Mouse (Mus musculus) kidney, adult 2 months (tissue): ENCODE measurements around the gene Ttc25. TPM values are rescaled to one million over a fixed set of nuclear protein-coding genes. Genes with fewer than 3 reads are reported as not detected.

Experiments
- DNase-seq: peaks from one replicate; pipeline ENCODE4 v3.0.0; 2021
- H3K27ac ChIP-seq: fragments of 200-500 bp; 2 replicates; pipeline ENCODE4 v1.5.1; 2012; ENCODE audit warnings: low read depth, low read length, control low read depth, inconsistent platforms; ENCODE audit not compliant: insufficient read depth
- H3K27me3 ChIP-seq: fragments of 200-500 bp; replicated peaks from 2 replicates; pipeline ENCODE4 v1.6.1; 2012; ENCODE audit warnings: mild to moderate bottlenecking, moderate library complexity, low read length, inconsistent platforms; ENCODE audit not compliant: control insufficient read depth, insufficient read depth
- H3K36me3 ChIP-seq: fragments of 200-500 bp; 2 replicates; pipeline ENCODE4 v1.6.1; 2012; ENCODE audit warnings: mild to moderate bottlenecking, moderate library complexity, low read length, inconsistent platforms; ENCODE audit not compliant: control insufficient read depth, insufficient read depth
- H3K4me1 ChIP-seq: fragments of 200-500 bp; 2 replicates; pipeline ENCODE4 v1.6.1; 2011; ENCODE audit warnings: low read length; ENCODE audit not compliant: control insufficient read depth, insufficient read depth
- H3K4me3 ChIP-seq: fragments of 200-500 bp; 2 replicates; pipeline ENCODE4 v1.5.1; 2011; ENCODE audit warnings: mild to moderate bottlenecking, low read depth, low read length, control low read depth; ENCODE audit not compliant: insufficient read depth
- CTCF ChIP-seq: fragments of 200-500 bp; conservative IDR thresholded peaks from 2 replicates; pipeline ENCODE4 v1.5.1; 2011; ENCODE audit warnings: low read depth, mild to moderate bottlenecking, control low read depth, low read length, moderate library complexity, mixed read lengths; ENCODE audit not compliant: insufficient read depth, insufficient read length
- POLR2A ChIP-seq: fragments of 200-500 bp; IDR thresholded peaks from one replicate; pipeline ENCODE4 v1.6.1; 2011; ENCODE audit warnings: low read depth, low read length, control low read depth
- WGBS: fragments of 180-500 bp; shearing (Covaris S2); methylation state at CpG from one replicate; pipeline ENCODE4 v1.1.7; 2018; 5-methylcytosine and 5-hydroxymethylcytosine counted together
- polyA plus RNA-seq: library from polyadenylated mRNA; depleted of rRNA; stranded (reverse); fragments of >200 nt; gene quantifications from 2 replicates; pipeline ENCODE4 v1.2.3, GENCODE M21; 2012

Ttc25 gene
- polyA plus RNA-seq, 1 experiment: 1.4 TPM

GRCm38 (mm10) chr11:100510556-100510955 is 34.9 kb upstream of the Ttc25 start:
- Histone ChIP-seq H3K36me3 (peaks cover 2% of the 10 kb centered on the region; the same call in 1 of the 2 replicates), H3K27ac (no peak overlapping the region), H3K4me1 (peaks cover 3% of the 10 kb centered on the region; the same call in 1 of the 2 replicates), H3K27me3 (no peaks in the 10 kb centered on the region), H3K4me3 (no peak overlapping the region)
- TF ChIP-seq CTCF (no peak), POLR2A (no peak)
- 95% methylated on average over 2 of the region's 2 CpGs for WGBS
- DNase-seq: no peak

DNA sequence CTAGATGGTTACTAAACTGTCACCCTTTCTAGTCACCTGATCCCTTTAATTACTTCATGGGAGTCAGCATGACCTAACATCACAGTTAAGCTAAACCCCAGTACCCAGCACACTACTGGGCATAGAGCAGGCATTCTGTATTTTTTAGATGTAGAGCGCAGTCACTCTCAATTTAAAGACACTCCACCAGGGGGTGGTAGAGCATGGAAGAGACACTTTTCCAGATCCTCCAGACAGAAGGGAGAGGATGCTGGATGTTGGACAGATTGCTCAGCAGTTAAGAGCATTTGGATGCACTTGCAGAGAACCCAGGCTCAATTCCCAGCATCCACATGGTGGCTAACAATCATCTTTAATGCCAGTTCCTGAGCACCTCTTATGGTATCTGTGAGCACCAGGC is 33.0 kb upstream of the Ttc25 start:
- no peak overlapping the region for H3K27ac ChIP-seq
- 82% methylated on average over 1 of the region's 1 CpGs for WGBS
- DNase-seq: peak; percentile 53
- no peak overlapping the region for H3K4me3 ChIP-seq
- H3K36me3 ChIP-seq: peaks cover 4% of the 10 kb centered on the region; the same call in 1 of the 2 replicates
- peaks cover 6% of the 10 kb centered on the region; the same call in 1 of the 2 replicates for H3K4me1 ChIP-seq
- no peaks in the 10 kb centered on the region for H3K27me3 ChIP-seq
- no peak for TF ChIP-seq POLR2A
- TF ChIP-seq CTCF: peak; percentile 40

- no peak for DNase-seq
- H3K27me3 ChIP-seq: no peaks in the 10 kb centered on the region
- 80% methylated on average over 10 of the region's 10 CpGs for WGBS
- H3K4me1 ChIP-seq: peaks cover 10% of the 10 kb centered on the region; the same call in 1 of the 2 replicates
- no peak overlapping the region for H3K27ac ChIP-seq
- no peak overlapping the region for H3K4me3 ChIP-seq
- TF ChIP-seq CTCF: no peak
- TF ChIP-seq POLR2A: no peak
- peaks cover 4% of the 10 kb centered on the region; the same call in 1 of the 2 replicates for H3K36me3 ChIP-seq
Measured at GRCm38 (mm10) chr11:100513716-100514115, 31.7 kb upstream of the Ttc25 start.

- TF ChIP-seq CTCF: no peak
- peak; percentile 88 for DNase-seq
- peaks cover 4% of the 10 kb centered on the region; the same call in 1 of the 2 replicates for H3K36me3 ChIP-seq
- no peak overlapping the region for H3K27ac ChIP-seq
- WGBS: 42% methylated on average over 9 of the region's 9 CpGs
- H3K4me1 ChIP-seq: peaks cover 17% of the 10 kb centered on the region
- H3K4me3 ChIP-seq: no peak overlapping the region
- no peaks in the 10 kb centered on the region for H3K27me3 ChIP-seq
Measured at GRCm38 (mm10) chr11:100515061-100515460, 30.3 kb upstream of the Ttc25 start.

DNA sequence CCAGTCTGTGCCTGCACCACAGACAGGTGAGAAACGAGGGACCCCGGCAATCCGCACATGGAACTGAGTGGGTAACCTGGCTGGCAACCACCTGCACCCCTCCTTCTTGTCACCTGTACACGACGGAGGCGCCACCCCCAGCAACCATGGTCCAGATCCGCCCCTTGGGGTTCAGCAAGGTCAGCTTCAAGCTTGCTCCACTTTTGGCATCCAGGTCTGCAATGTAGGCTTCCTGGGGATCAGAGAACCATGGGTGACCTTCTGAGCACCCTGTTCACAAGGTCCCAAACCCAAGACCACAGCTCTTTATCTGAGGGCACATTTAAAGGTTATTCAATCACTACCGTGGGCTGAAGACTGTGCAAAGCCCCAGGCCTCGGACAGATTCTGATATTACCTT is 29.6 kb upstream of the Ttc25 start:
- 81% methylated on average over 9 of the region's 9 CpGs for WGBS
- peak; percentile 40 for DNase-seq

GRCm38 (mm10) chr11:100516291-100516690 is 29.1 kb upstream of the Ttc25 start:
- H3K27me3 ChIP-seq: no peaks in the 10 kb centered on the region
- peaks cover 4% of the 10 kb centered on the region; the same call in 1 of the 2 replicates for H3K36me3 ChIP-seq
- 67% methylated on average over 9 of the region's 9 CpGs for WGBS
- no peak overlapping the region for H3K4me3 ChIP-seq
- no peak overlapping the region for H3K27ac ChIP-seq
- peak; percentile 21 for DNase-seq
- H3K4me1 ChIP-seq: peaks cover 26% of the 10 kb centered on the region
- TF ChIP-seq POLR2A: no peak
- TF ChIP-seq CTCF: no peak

More for the DNA sequence above, 29.6 kb upstream of the Ttc25 start:
- Histone ChIP-seq H3K4me3 (no peak overlapping the region), H3K27me3 (no peaks in the 10 kb centered on the region), H3K4me1 (peaks cover 22% of the 10 kb centered on the region), H3K27ac (no peak overlapping the region), H3K36me3 (peaks cover 4% of the 10 kb centered on the region; the same call in 1 of the 2 replicates)
- TF ChIP-seq POLR2A: no peak
- no peak for TF ChIP-seq CTCF

DNA sequence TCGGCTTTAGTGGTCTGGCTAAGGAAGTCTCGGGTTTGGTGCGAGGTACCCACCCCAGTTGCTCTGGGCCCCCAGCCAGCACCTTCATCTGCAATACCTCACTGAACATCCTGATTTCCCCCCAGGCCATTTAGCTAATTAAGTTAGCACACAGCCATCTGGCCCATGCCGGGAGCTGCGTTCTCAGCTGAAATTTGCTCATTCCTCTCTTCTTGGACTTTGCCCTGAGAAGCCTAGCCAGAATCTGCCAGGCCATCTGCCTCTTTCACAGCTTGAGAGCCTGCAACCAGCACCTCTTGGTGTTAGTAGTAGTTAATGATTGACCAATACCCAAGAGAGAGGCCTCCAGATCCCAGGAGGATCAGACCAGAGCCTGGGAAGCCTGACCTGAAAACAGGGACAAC is 27.2 kb upstream of the Ttc25 start:
- H3K4me3 ChIP-seq: no peak overlapping the region
- WGBS: 20% methylated on average over 5 of the region's 5 CpGs
- DNase-seq: peak; percentile 95
- TF ChIP-seq POLR2A (no peak), CTCF (no peak)
- peaks cover 4% of the 10 kb centered on the region for H3K36me3 ChIP-seq
- H3K27me3 ChIP-seq: no peaks in the 10 kb centered on the region
- peak overlapping the region; percentile 10; the same call in 1 of the 2 replicates for H3K27ac ChIP-seq
- H3K4me1 ChIP-seq: peaks cover 37% of the 10 kb centered on the region
